Mouse (Mus musculus): Measurements from ENCODE around the gene Gabarapl2. TPM values are rescaled to one million over a fixed set of nuclear protein-coding genes. Genes with fewer than 3 reads are reported as not detected.
"Not testable (repeated sequence)": the region's sequence is repeated elsewhere in the genome, so short reads cannot be mapped to it uniquely, and the experiment has no call there.

Gene Gabarapl2
- total and polyA plus RNA-seq, 2 experiments from 2014 or later, result 76.3 to 212 TPM

- Histone ChIP-seq H3K27me3 (ENCODE audit: control insufficient read depth, insufficient read depth, low read length) (no peaks in the 10 kb centered on the region), H3K4me2 (ENCODE audit: low read depth, low read length) (no peak overlapping the region), H3K4me1 (ENCODE audit: control insufficient read depth, insufficient read depth) (peaks cover 14% of the 10 kb centered on the region), H3K9me3 (replicated peaks; ENCODE audit: control insufficient read depth, low read length) (no peaks in the 10 kb centered on the region), H3K27ac (ENCODE audit: low read depth) (no peak overlapping the region), H3K36me3 (replicated peaks; ENCODE audit: control insufficient read depth, insufficient read depth, low read length) (no peaks in the 10 kb centered on the region), H3K4me3 (ENCODE audit: low read depth, low read length) (no peak overlapping the region), H3K9ac (replicated peaks; ENCODE audit: low read depth, low read length) (no peak overlapping the region)
- 69% methylated on average over 3 of the region's 3 CpGs for WGBS
- DNase-seq (ENCODE audit: low spot score), result no peak
- no peak for ATAC-seq (ENCODE audit: insufficient read depth, low read depth)
- TF ChIP-seq CTCF (IDR thresholded peaks at IDR 0.05; ENCODE audit: low read depth), result no peak
- TF ChIP-seq EP300 (IDR thresholded peaks at IDR 0.05; ENCODE audit: low read depth), result no peak
Measured at GRCm38 (mm10) chr8:111937184-111937583, 3.3 kb upstream of the Gabarapl2 start.

- 85% methylated on average over 8 of the region's 9 CpGs for whole genome bisulfite sequencing
- H3K4me2 ChIP-seq (ENCODE audit: low read depth, low read length); DNase-seq (ENCODE audit: low spot score); H3K36me3 ChIP-seq (replicated peaks; ENCODE audit: control insufficient read depth, insufficient read depth, low read length); ATAC-seq (ENCODE audit: insufficient read depth, low read depth); H3K27me3 ChIP-seq (ENCODE audit: control insufficient read depth, insufficient read depth, low read length); H3K9me3 ChIP-seq (replicated peaks; ENCODE audit: control insufficient read depth, low read length); H3K4me3 ChIP-seq (ENCODE audit: low read depth, low read length); H3K9ac ChIP-seq (replicated peaks; ENCODE audit: low read depth, low read length); H3K27ac ChIP-seq (ENCODE audit: low read depth): not testable (repeated sequence)
- H3K4me1 ChIP-seq (ENCODE audit: control insufficient read depth, insufficient read depth), result peaks cover 14% of the 10 kb centered on the region
Measured at GRCm38 (mm10) chr8:111938076-111938985, 2.2 kb upstream of the Gabarapl2 start.

- ATAC-seq (ENCODE audit: insufficient read depth, low read depth) (peak; percentile 49), DNase-seq (ENCODE audit: low spot score) (peak; percentile 29)
- H3K4me3 ChIP-seq (ENCODE audit: low read depth, low read length), result peak overlapping the region; percentile 73
- peak overlapping the region; percentile 82 for H3K27ac ChIP-seq (ENCODE audit: low read depth)
- WGBS, result 5% methylated on average over 10 of the region's 10 CpGs
- H3K9me3 ChIP-seq (replicated peaks; ENCODE audit: control insufficient read depth, low read length), result no peaks in the 10 kb centered on the region
- peaks cover 14% of the 10 kb centered on the region for H3K4me1 ChIP-seq (ENCODE audit: control insufficient read depth, insufficient read depth)
- peaks cover 11% of the 10 kb centered on the region for H3K36me3 ChIP-seq (replicated peaks; ENCODE audit: control insufficient read depth, insufficient read depth, low read length)
- no peak for TF ChIP-seq EP300 (IDR thresholded peaks at IDR 0.05; ENCODE audit: low read depth)
- TF ChIP-seq CTCF (IDR thresholded peaks at IDR 0.05; ENCODE audit: low read depth), result no peak
- no peaks in the 10 kb centered on the region for H3K27me3 ChIP-seq (ENCODE audit: control insufficient read depth, insufficient read depth, low read length)
- H3K9ac ChIP-seq (replicated peaks; ENCODE audit: low read depth, low read length), result 0 out of 2 replicates have a peak overlapping the region, but pooled peaks have one; percentile 45
- H3K4me2 ChIP-seq (ENCODE audit: low read depth, low read length), result peak overlapping the region; percentile 83
Measured at GRCm38 (mm10) chr8:111939516-111940142, 874 bp upstream of the Gabarapl2 start.

- peak overlapping the region; percentile 73 for H3K4me3 ChIP-seq (ENCODE audit: low read depth, low read length)
- DNase-seq (ENCODE audit: low spot score) (peak; percentile 11), ATAC-seq (ENCODE audit: insufficient read depth, low read depth) (peak; percentile 12; the same call in 1 of the 2 replicates)
- no peaks in the 10 kb centered on the region for H3K9me3 ChIP-seq (replicated peaks; ENCODE audit: control insufficient read depth, low read length)
- H3K27ac ChIP-seq (ENCODE audit: low read depth), result peak overlapping the region; percentile 77
- H3K36me3 ChIP-seq (replicated peaks; ENCODE audit: control insufficient read depth, insufficient read depth, low read length), result peaks cover 19% of the 10 kb centered on the region
- under 1% methylated on average over 23 of the region's 23 CpGs for WGBS
- H3K27me3 ChIP-seq (ENCODE audit: control insufficient read depth, insufficient read depth, low read length), result no peaks in the 10 kb centered on the region
- TF ChIP-seq EP300 (IDR thresholded peaks at IDR 0.05; ENCODE audit: low read depth) (no peak), CTCF (IDR thresholded peaks at IDR 0.05; ENCODE audit: low read depth) (no peak)
- H3K4me2 ChIP-seq (ENCODE audit: low read depth, low read length), result peak overlapping the region; percentile 83
- peak overlapping the region; percentile 64 for H3K9ac ChIP-seq (replicated peaks; ENCODE audit: low read depth, low read length)
- H3K4me1 ChIP-seq (ENCODE audit: control insufficient read depth, insufficient read depth), result peaks cover 14% of the 10 kb centered on the region
Measured at GRCm38 (mm10) chr8:111941101-111941454, 575 bp downstream of the Gabarapl2 start.

GRCm38 (mm10) chr8:111943544-111943943 is 3.0 kb downstream of the Gabarapl2 start:
- H3K27me3 ChIP-seq (ENCODE audit: control insufficient read depth, insufficient read depth, low read length), result no peaks in the 10 kb centered on the region
- no peaks in the 10 kb centered on the region for H3K9me3 ChIP-seq (replicated peaks; ENCODE audit: control insufficient read depth, low read length)
- ATAC-seq (ENCODE audit: insufficient read depth, low read depth) (no peak), DNase-seq (ENCODE audit: low spot score) (no peak)
- TF ChIP-seq EP300 (IDR thresholded peaks at IDR 0.05; ENCODE audit: low read depth) (no peak), CTCF (IDR thresholded peaks at IDR 0.05; ENCODE audit: low read depth) (no peak)
- H3K36me3 ChIP-seq (replicated peaks; ENCODE audit: control insufficient read depth, insufficient read depth, low read length), result peaks cover 31% of the 10 kb centered on the region
- no peak overlapping the region for H3K4me2 ChIP-seq (ENCODE audit: low read depth, low read length)
- 88% methylated on average over 2 of the region's 2 CpGs for WGBS
- no peak overlapping the region for H3K9ac ChIP-seq (replicated peaks; ENCODE audit: low read depth, low read length)
- H3K27ac ChIP-seq (ENCODE audit: low read depth), result no peak overlapping the region
- H3K4me3 ChIP-seq (ENCODE audit: low read depth, low read length), result no peak overlapping the region
- H3K4me1 ChIP-seq (ENCODE audit: control insufficient read depth, insufficient read depth), result peaks cover 14% of the 10 kb centered on the region

All from heart, postnatal 0 days (tissue).